Mouse (Mus musculus) embryonic fibroblast, embryonic 13.5 days (primary cell): ENCODE measurements around the gene Timm9.

Source experiments
- CTCF ChIP-seq: IDR thresholded peaks from 2 replicates; pipeline ENCODE4 v1.5.1; 2011; ENCODE audit warnings: mild to moderate bottlenecking, control low read depth, low read length, moderate library complexity, borderline replicate concordance; ENCODE audit not compliant: insufficient read depth
- POLR2A ChIP-seq: IDR thresholded peaks from 2 replicates; pipeline ENCODE4 v1.6.1; 2011; ENCODE audit warnings: low read depth, mild to moderate bottlenecking, control low read depth, low read length, moderate library complexity

DNA sequence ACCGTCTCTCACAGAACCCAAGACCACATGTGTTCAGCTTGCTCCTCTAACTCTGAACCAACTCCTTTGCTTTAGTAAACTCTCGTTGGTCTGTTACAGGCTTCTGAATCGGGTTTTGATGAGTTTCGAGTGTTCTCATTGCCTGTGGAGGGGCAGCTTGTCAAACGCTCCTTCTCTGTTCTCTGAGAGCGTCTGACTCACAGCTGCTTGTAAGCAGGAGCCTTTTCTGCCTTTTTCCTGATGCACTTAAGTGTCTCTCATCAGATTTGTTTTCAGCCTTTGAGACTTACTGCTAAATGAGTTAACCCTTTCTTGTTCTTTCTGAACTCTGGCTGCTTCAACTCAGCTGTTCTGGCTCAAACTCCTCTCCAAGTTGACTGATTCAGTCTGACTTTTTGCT is 21.5 kb upstream of the Timm9 start:
- TF ChIP-seq CTCF (no peak), POLR2A (no peak)
